Mouse (Mus musculus): ENCODE data around the gene Plp1. TPM values are rescaled to one million over a fixed set of nuclear protein-coding genes. Genes with fewer than 3 reads are reported as not detected.

Plp1 gene
- polyA plus RNA-seq (2012; ENCODE audit: insufficient read depth, insufficient read length, low replicate concordance, missing spikeins), result 227 and 268 TPM in 2 replicates

DNA sequence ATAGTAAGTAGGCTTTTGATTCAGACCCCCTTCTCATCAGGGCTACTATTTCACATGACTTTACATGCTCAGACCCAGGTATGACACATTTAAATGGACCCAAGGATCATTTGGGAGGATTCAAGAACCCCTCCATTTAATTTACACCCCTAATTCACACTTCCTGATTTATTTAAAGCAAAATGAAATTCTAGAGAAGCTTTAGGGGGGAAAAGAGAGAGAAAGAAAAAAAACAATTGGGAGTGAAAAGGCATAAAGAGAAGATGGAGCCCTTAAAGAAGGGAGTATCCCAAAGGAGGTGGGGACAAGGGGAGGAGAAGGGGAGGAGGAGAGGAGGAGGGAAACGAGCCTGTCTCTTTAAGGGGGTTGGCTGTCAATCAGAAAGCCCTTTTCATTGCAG, at the start of gene Plp1:
Gene Plp1 (plus strand): TSS at position 301 of the 400 bp plus-strand sequence.
- no peak within 1 kb of the TSS for H3K27ac ChIP-seq (ENCODE audit: insufficient read depth, low read depth, low read length)
- H3K4me1 ChIP-seq (ENCODE audit: control insufficient read depth, insufficient read depth, low read length), result no peaks in the 10 kb centered on the region
- no peak within 1 kb of the TSS for H3K4me3 ChIP-seq (ENCODE audit: insufficient read depth, low read depth, low read length)
- WGBS, result 30% methylated on average over 1 of the region's 1 CpGs
- TF ChIP-seq POLR2A (IDR thresholded peaks at IDR 0.05; ENCODE audit: insufficient read depth, low read depth, low read length), result no peak
- TF ChIP-seq CTCF (IDR thresholded peaks at IDR 0.05; ENCODE audit: insufficient read depth, low read depth, low read length), result no peak

DNA sequence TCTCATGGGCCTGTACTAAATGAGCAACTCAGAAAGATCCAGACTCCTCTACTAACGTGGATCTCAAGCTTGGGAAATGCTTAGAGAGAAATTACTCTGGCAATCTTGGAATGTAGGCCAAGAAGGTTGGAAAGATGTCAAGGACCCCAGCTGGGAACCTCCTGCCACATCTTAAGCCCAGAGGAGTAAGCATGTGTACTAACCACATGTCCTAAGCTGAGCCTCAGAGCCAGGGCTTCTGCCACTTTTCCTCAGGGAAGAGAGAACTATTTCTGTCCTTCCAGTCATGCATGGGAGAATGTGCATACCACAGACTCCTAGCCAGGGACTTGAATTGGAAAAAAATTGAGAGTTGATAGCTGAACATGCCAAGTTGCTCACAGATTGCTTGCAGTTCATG, 49.4 kb upstream of the Plp1 start:
- Histone ChIP-seq H3K27ac (ENCODE audit: insufficient read depth, low read depth, low read length) (no peak overlapping the region), H3K4me1 (ENCODE audit: control insufficient read depth, insufficient read depth, low read length) (no peaks in the 10 kb centered on the region), H3K4me3 (ENCODE audit: insufficient read depth, low read depth, low read length) (no peak overlapping the region)
- WGBS, result 30% methylated on average over 1 of the region's 1 CpGs
- TF ChIP-seq CTCF (IDR thresholded peaks at IDR 0.05; ENCODE audit: insufficient read depth, low read depth, low read length), result no peak
- no peak for TF ChIP-seq POLR2A (IDR thresholded peaks at IDR 0.05; ENCODE audit: insufficient read depth, low read depth, low read length)

DNA sequence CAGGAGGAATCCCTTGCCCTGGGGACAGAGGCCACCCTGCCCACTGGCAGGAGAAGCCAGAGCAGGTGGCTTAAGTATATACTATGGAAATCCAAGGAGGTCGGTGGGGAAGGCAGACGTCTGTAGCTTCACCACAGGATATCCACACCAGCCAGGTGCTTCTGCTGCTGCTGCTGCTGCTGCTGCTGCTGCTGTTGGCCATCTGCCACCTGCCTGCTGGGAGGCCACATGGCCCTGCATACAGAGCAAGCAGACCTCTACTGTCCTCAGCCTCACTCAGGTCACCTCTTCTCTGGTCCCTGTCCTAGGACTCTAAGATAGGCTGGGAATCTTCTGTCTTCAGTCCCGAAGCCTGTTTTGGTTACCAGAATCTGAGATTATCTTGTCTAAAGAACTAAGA, 44.4 kb upstream of the Plp1 start:
- H3K4me3 ChIP-seq (ENCODE audit: insufficient read depth, low read depth, low read length), result no peak overlapping the region
- TF ChIP-seq POLR2A (IDR thresholded peaks at IDR 0.05; ENCODE audit: insufficient read depth, low read depth, low read length), result no peak
- no peak for TF ChIP-seq CTCF (IDR thresholded peaks at IDR 0.05; ENCODE audit: insufficient read depth, low read depth, low read length)
- 78% methylated on average over 3 of the region's 3 CpGs for WGBS
- H3K4me1 ChIP-seq (ENCODE audit: control insufficient read depth, insufficient read depth, low read length), result no peaks in the 10 kb centered on the region
- H3K27ac ChIP-seq (ENCODE audit: insufficient read depth, low read depth, low read length), result no peak overlapping the region

DNA sequence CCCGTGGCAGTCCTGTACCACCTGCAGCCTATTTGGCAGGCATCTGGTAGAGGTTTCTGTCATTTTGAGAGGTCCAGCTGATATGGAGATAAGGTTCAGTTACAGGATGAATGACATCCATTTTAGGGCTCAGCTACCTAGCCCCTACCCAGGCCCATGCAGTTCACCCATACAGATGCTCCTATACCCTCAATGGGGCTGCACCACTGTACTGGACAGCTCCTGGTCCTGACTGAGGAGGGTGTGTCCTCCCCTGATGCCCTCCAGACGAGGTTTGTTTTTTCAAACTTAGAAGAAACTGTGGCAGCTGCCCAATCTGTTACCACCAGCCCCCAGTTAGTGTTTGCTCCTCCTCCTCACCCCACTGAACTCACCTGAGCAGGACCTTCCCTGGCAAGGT, 43.2 kb upstream of the Plp1 start:
- H3K4me1 ChIP-seq (ENCODE audit: control insufficient read depth, insufficient read depth, low read length), result no peaks in the 10 kb centered on the region
- 64% methylated on average over 2 of the region's 2 CpGs for WGBS
- no peak overlapping the region for H3K27ac ChIP-seq (ENCODE audit: insufficient read depth, low read depth, low read length)
- no peak for TF ChIP-seq POLR2A (IDR thresholded peaks at IDR 0.05; ENCODE audit: insufficient read depth, low read depth, low read length)
- no peak for TF ChIP-seq CTCF (IDR thresholded peaks at IDR 0.05; ENCODE audit: insufficient read depth, low read depth, low read length)
- no peak overlapping the region for H3K4me3 ChIP-seq (ENCODE audit: insufficient read depth, low read depth, low read length)

DNA sequence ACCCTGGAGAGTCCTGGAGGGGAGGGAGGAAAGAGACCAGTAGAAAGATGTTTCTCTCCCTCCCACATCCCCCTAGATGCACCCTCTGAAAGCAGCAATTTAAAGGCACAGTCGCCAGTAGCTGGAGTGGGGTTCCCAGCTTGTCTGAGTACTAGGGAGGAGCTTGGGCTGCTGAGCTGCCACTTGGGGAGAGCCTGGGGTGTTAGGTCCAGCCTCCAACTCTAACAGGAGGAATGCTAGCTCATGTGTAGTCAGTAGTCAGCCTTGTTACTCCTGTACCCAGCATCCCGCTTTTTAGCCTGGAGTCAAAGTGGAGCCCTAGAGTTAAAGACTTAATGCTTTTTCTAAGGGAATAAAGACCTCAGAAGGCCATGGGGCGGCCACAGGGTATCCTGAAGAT, 42.4 kb upstream of the Plp1 start, which contains the start of gene Glra4:
Gene Glra4 (minus strand): TSS at position 101 of the 400 bp plus-strand sequence.
- no peak within 1 kb of the TSS for H3K4me3 ChIP-seq (ENCODE audit: insufficient read depth, low read depth, low read length)
- H3K4me1 ChIP-seq (ENCODE audit: control insufficient read depth, insufficient read depth, low read length), result no peaks in the 10 kb centered on the region
- H3K27ac ChIP-seq (ENCODE audit: insufficient read depth, low read depth, low read length), result no peak within 1 kb of the TSS
- 66% methylated on average over 3 of the region's 3 CpGs for WGBS
- no peak for TF ChIP-seq CTCF (IDR thresholded peaks at IDR 0.05; ENCODE audit: insufficient read depth, low read depth, low read length)
- TF ChIP-seq POLR2A (IDR thresholded peaks at IDR 0.05; ENCODE audit: insufficient read depth, low read depth, low read length), result no peak

DNA sequence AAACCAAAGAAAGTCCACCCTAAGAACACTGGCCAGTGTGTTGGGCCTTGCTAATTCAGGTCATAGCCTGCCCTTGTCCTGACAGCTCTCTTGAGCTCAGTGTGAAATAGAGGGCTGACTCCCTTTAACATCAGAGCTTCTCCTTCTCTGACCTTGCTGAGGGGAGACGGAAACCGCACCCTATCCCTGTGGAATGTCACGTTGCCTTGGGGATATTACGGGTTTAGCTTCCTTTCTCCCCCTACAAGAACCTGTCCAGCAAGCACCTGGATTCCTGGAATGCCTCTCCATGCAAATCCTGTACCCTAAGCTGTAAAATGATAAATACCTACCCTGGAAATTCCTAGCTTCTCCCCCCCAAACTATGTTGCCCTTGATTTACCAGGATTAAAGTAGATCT, 33.0 kb upstream of the Plp1 start:
- no peak overlapping the region for H3K27ac ChIP-seq (ENCODE audit: insufficient read depth, low read depth, low read length)
- no peak overlapping the region for H3K4me3 ChIP-seq (ENCODE audit: insufficient read depth, low read depth, low read length)
- 95% methylated on average over 4 of the region's 4 CpGs for WGBS
- no peak for TF ChIP-seq POLR2A (IDR thresholded peaks at IDR 0.05; ENCODE audit: insufficient read depth, low read depth, low read length)
- no peak for TF ChIP-seq CTCF (IDR thresholded peaks at IDR 0.05; ENCODE audit: insufficient read depth, low read depth, low read length)
- H3K4me1 ChIP-seq (ENCODE audit: control insufficient read depth, insufficient read depth, low read length), result no peaks in the 10 kb centered on the region

DNA sequence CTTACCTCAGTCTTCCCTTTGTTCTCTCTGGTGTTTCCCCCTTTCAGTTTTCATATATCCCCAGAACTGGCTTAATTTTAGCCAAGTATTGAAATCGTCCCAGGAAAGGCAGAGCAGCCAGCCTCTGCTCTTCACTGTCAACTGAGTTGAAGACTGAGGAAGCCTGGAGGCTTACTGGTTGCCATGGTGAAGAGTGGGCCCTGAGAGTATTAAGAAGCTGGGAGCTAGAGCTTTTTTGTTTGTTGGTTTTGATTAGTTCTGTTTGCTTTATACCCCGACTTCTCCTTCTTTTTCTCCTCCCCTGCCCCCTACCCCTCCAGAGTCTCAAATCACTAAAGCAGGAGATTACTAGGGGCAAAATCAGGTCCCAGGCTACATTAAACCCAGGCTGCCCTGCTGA, 25.2 kb upstream of the Plp1 start:
- Histone ChIP-seq H3K4me1 (ENCODE audit: control insufficient read depth, insufficient read depth, low read length) (no peaks in the 10 kb centered on the region), H3K27ac (ENCODE audit: insufficient read depth, low read depth, low read length) (no peak overlapping the region), H3K4me3 (ENCODE audit: insufficient read depth, low read depth, low read length) (no peak overlapping the region)
- no peak for TF ChIP-seq POLR2A (IDR thresholded peaks at IDR 0.05; ENCODE audit: insufficient read depth, low read depth, low read length)
- TF ChIP-seq CTCF (IDR thresholded peaks at IDR 0.05; ENCODE audit: insufficient read depth, low read depth, low read length), result no peak
- WGBS, result 21% methylated on average over 2 of the region's 2 CpGs

DNA sequence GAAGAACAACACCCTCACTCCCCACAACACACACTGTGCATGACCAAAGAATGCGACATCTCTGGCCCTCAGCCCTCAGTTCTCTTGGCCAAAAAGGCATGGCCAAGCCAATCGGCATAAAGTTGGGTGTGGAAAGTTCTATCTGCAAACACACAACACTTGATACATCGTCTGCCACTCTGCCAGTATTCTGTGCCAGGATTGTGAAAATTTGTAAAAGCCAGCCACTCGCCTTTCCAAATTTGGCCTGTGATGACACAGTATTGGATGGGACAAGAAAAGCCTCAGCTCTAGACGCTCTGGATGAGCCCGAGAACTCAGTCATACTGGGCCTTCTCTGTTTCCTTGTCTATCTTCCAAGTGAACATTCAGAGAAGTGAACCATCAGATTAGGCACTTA, 2.7 kb upstream of the Plp1 start:
- Histone ChIP-seq H3K27ac (ENCODE audit: insufficient read depth, low read depth, low read length) (no peak overlapping the region), H3K4me3 (ENCODE audit: insufficient read depth, low read depth, low read length) (no peak overlapping the region), H3K4me1 (ENCODE audit: control insufficient read depth, insufficient read depth, low read length) (no peaks in the 10 kb centered on the region)
- TF ChIP-seq POLR2A (IDR thresholded peaks at IDR 0.05; ENCODE audit: insufficient read depth, low read depth, low read length), result no peak
- TF ChIP-seq CTCF (IDR thresholded peaks at IDR 0.05; ENCODE audit: insufficient read depth, low read depth, low read length), result no peak
- 72% methylated on average over 6 of the region's 6 CpGs for WGBS

DNA sequence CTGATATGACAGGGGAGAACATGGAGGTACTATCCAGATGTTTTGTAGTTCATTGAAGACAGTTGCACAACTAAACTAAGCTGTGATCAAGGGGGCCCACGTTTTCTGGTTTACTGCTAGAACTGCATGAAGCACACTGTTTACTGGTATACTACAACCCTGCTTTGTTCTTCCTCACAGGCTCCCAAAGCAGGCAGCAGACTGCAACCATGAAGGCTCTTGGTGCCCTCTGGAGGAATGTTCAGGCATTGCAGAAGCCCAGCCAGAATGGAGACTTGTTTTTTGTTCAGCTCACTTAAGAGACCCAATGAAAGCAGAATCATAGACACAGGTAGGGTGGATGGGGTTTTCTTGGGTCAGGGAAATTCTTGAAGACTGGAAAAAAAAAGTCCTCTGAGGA, 2.2 kb upstream of the Plp1 start:
- no peak overlapping the region for H3K4me3 ChIP-seq (ENCODE audit: insufficient read depth, low read depth, low read length)
- 13% methylated on average over 1 of the region's 1 CpGs for WGBS
- H3K4me1 ChIP-seq (ENCODE audit: control insufficient read depth, insufficient read depth, low read length), result no peaks in the 10 kb centered on the region
- no peak overlapping the region for H3K27ac ChIP-seq (ENCODE audit: insufficient read depth, low read depth, low read length)
- TF ChIP-seq CTCF (IDR thresholded peaks at IDR 0.05; ENCODE audit: insufficient read depth, low read depth, low read length) (peak; percentile 48), POLR2A (IDR thresholded peaks at IDR 0.05; ENCODE audit: insufficient read depth, low read depth, low read length) (no peak)

DNA sequence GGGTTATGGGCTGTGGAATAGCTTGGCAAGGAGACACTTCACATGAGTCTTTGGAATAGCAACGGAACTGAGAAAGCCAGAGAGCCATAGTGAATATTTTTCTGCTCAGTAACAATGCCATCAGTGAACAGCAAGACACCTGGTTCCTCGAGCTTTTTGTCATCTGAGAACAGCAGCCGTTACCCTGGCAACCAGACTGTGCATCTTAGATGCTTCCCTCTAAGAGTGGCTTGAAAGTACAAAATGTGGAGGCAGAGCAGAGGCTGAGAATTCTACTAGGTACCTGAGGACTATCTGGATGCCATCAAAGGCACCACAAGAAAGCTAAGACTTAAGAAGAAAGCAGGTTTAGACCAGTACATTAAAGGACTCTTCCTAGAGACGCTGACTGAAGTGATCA, 2.5 kb downstream of the Plp1 start:
- Histone ChIP-seq H3K4me3 (ENCODE audit: insufficient read depth, low read depth, low read length) (no peak overlapping the region), H3K4me1 (ENCODE audit: control insufficient read depth, insufficient read depth, low read length) (no peaks in the 10 kb centered on the region), H3K27ac (ENCODE audit: insufficient read depth, low read depth, low read length) (no peak overlapping the region)
- WGBS, result 43% methylated on average over 4 of the region's 4 CpGs
- no peak for TF ChIP-seq POLR2A (IDR thresholded peaks at IDR 0.05; ENCODE audit: insufficient read depth, low read depth, low read length)
